ENCODE assay signal across 28 mouse cellular contexts in genomic region chr2:15526241-15526924, GRCm38 (mm10). TPM values are rescaled to one million over a fixed set of nuclear protein-coding genes. Genes with fewer than 3 reads are reported as not detected.
DNase-seq lines count a peak whose midpoint lies in the region; ATAC-seq and TF ChIP-seq lines count a peak whose summit lies in the region.
"Had no signal": no experiment of that assay in that cellular context is flagged by ENCODE, and none has a peak within 500 bp of the region (broad histone marks: within the 10 kb centered on the region; RNA-seq: fewer than 3 reads in every experiment).

Malrd1 (plus strand) TSS chr2:15526479.

- H3K4me3 ChIP-seq in kidney, postnatal 0 days (replicated peaks; ENCODE audit: low read depth, low read length) = no peak within 1 kb of the TSS
- H3K4me3 ChIP-seq in kidney, adult 2 months (ENCODE audit: insufficient read depth, low read depth, low read length) = no peak within 1 kb of the TSS
- no peak within 1 kb of the TSS for H3K4me3 ChIP-seq in intestine, embryonic 14.5 days (ENCODE audit: low read depth, low read length)
- peak within 1 kb of the TSS; percentile 18; the same call in 1 of the 2 replicates for H3K4me3 ChIP-seq in intestine, postnatal 0 days (ENCODE audit: low read depth, low read length)
- no peak within 1 kb of the TSS for H3K4me3 ChIP-seq in midbrain, embryonic 10.5 days
- H3K4me3 ChIP-seq: gastrocnemius, adult 2 months; heart, embryonic 12.5 days; heart, embryonic 15.5 days had no signal

- no peak within 1 kb of the TSS for H3K4me2 ChIP-seq in kidney, postnatal 0 days (ENCODE audit: low read length)
- H3K4me2 ChIP-seq in intestine, embryonic 14.5 days (ENCODE audit: low read length) = no peak within 1 kb of the TSS
- peak within 1 kb of the TSS; percentile 48 for H3K4me2 ChIP-seq in intestine, postnatal 0 days (replicated peaks; ENCODE audit: low read depth)
- H3K4me2 ChIP-seq: heart, embryonic 12.5 days; heart, embryonic 15.5 days; hindbrain, embryonic 14.5 days had no signal

- H3K36me3 ChIP-seq in kidney, postnatal 0 days (ENCODE audit: insufficient read depth, low read length) = no peaks in the 10 kb centered on the region
- H3K36me3 ChIP-seq in kidney, adult 2 months (ENCODE audit: control insufficient read depth, insufficient read depth, low read length) = no peaks in the 10 kb centered on the region
- no peaks in the 10 kb centered on the region for H3K36me3 ChIP-seq in intestine, embryonic 14.5 days (ENCODE audit: control insufficient read depth, insufficient read depth, low read length)
- no peaks in the 10 kb centered on the region for H3K36me3 ChIP-seq in intestine, postnatal 0 days (ENCODE audit: control insufficient read depth, insufficient read depth)
- H3K36me3 ChIP-seq in midbrain, embryonic 10.5 days = no peaks in the 10 kb centered on the region
- H3K36me3 ChIP-seq: G1E; heart, embryonic 12.5 days; heart, embryonic 15.5 days had no signal

- H3K9ac ChIP-seq in kidney, postnatal 0 days (ENCODE audit: low read depth, low read length) = no peak within 1 kb of the TSS
- no peak within 1 kb of the TSS for H3K9ac ChIP-seq in intestine, embryonic 14.5 days (ENCODE audit: low read length)
- no peak within 1 kb of the TSS for H3K9ac ChIP-seq in intestine, postnatal 0 days (ENCODE audit: low read depth, low read length)
- H3K9ac ChIP-seq: forebrain, postnatal 0 days; heart, embryonic 12.5 days; heart, embryonic 15.5 days; hindbrain, embryonic 14.5 days had no signal

- H3K4me1 ChIP-seq in kidney, postnatal 0 days (replicated peaks; ENCODE audit: insufficient read depth, low read length) = no peaks in the 10 kb centered on the region
- H3K4me1 ChIP-seq in kidney, adult 2 months (ENCODE audit: control insufficient read depth, insufficient read depth, low read length) = no peaks in the 10 kb centered on the region; the same call in 1 of the 2 replicates
- no peaks in the 10 kb centered on the region for H3K4me1 ChIP-seq in intestine, embryonic 14.5 days (replicated peaks; ENCODE audit: control insufficient read depth, insufficient read depth, low read length)
- no peaks in the 10 kb centered on the region for H3K4me1 ChIP-seq in intestine, postnatal 0 days (replicated peaks; ENCODE audit: control insufficient read depth, insufficient read depth, low read length)
- no peaks in the 10 kb centered on the region for H3K4me1 ChIP-seq in midbrain, embryonic 10.5 days
- H3K4me1 ChIP-seq: heart, embryonic 12.5 days; heart, embryonic 15.5 days had no signal

- no peak within 1 kb of the TSS for H3K27ac ChIP-seq in kidney, postnatal 0 days
- H3K27ac ChIP-seq in kidney, adult 2 months (ENCODE audit: insufficient read depth, low read depth, low read length) = no peak within 1 kb of the TSS
- no peak within 1 kb of the TSS for H3K27ac ChIP-seq in intestine, embryonic 14.5 days (ENCODE audit: low read depth)
- peak within 1 kb of the TSS; percentile 68; the same call in 1 of the 2 replicates for H3K27ac ChIP-seq in intestine, postnatal 0 days (ENCODE audit: low read depth, low read length)
- no peak within 1 kb of the TSS for H3K27ac ChIP-seq in midbrain, embryonic 10.5 days (replicated peaks)
- H3K27ac ChIP-seq: gastrocnemius, adult 2 months; heart, embryonic 15.5 days; hindbrain, embryonic 14.5 days; hindbrain, postnatal 0 days had no signal

- no peak for ATAC-seq in kidney, postnatal 0 days (replicated peaks; ENCODE audit: low FRiP score, low read depth)
- peak; percentile 75; the same call in 1 of the 2 replicates for ATAC-seq in intestine, embryonic 14.5 days (replicated peaks; ENCODE audit: low FRiP score, low TSS enrichment, low read depth)
- ATAC-seq in intestine, postnatal 0 days = peak; percentile 98
- ATAC-seq: activated CD4-positive, CD25-positive, alpha-beta regulatory T cell, adult 4 months; forebrain, embryonic 14.5 days; forebrain, postnatal 0 days; hindbrain, postnatal 0 days had no signal

- no peak for TF ChIP-seq CTCF in kidney, postnatal 0 days (IDR thresholded peaks at IDR 0.05; ENCODE audit: low read depth)
- TF ChIP-seq CTCF in kidney, adult 2 months (conservative IDR thresholded peaks at IDR 0.05; ENCODE audit: insufficient read depth, insufficient read length, low read depth, low read length) = no peak
- no peak for TF ChIP-seq CTCF in intestine, postnatal 0 days (IDR thresholded peaks at IDR 0.05; ENCODE audit: low read depth)

- 40% methylated on average over 2 of the region's 2 CpGs for WGBS in kidney, postnatal 0 days
- 36% methylated on average over 2 of the region's 2 CpGs for WGBS in kidney, adult 2 months
- 53% methylated on average over 2 of the region's 2 CpGs for WGBS in intestine, embryonic 14.5 days
- 41% methylated on average over 2 of the region's 2 CpGs for WGBS in intestine, postnatal 0 days
- 81% methylated on average over 2 of the region's 2 CpGs for WGBS in midbrain, embryonic 10.5 days

- TF ChIP-seq POLR2A in kidney, adult 2 months (IDR thresholded peaks at IDR 0.05; ENCODE audit: low read depth, low read length) = no peak

- DNase-seq in kidney, postnatal 0 days (ENCODE audit: low spot score) = peak; percentile 14
- DNase-seq in kidney, adult 2 months = no peak
- no peak for DNase-seq in intestine, embryonic 14.5 days (ENCODE audit: low spot score)
- DNase-seq in midbrain, embryonic 10.5 days (ENCODE audit: low spot score) = no peak
- DNase-seq in layer of hippocampus, postnatal 14 days (ENCODE audit: low spot score in 2 of 2) = no peak
- no peak for DNase-seq in gastrocnemius, postnatal 25 days
- DNase-seq: adrenal gland, adult 8-10 months; adrenal gland, postnatal 25 days; B cell, adult 2 months; cerebellum, adult 11-12 months; cerebellum, adult 8-10 months; cerebellum, postnatal 10 days; forebrain, postnatal 0 days; gastrocnemius, adult 2 months; gastrocnemius, postnatal 14 days; heart, adult 18-20 months; heart, postnatal 10 days; heart, postnatal 4 days had no signal

- no peaks in the 10 kb centered on the region for H3K27me3 ChIP-seq in kidney, postnatal 0 days (ENCODE audit: insufficient read depth, low read length)
- H3K27me3 ChIP-seq in kidney, adult 2 months (replicated peaks; ENCODE audit: control insufficient read depth, insufficient read depth, low read length) = no peaks in the 10 kb centered on the region
- H3K27me3 ChIP-seq in intestine, embryonic 14.5 days (replicated peaks; ENCODE audit: control insufficient read depth, insufficient read depth, low read length) = no peaks in the 10 kb centered on the region
- no peaks in the 10 kb centered on the region for H3K27me3 ChIP-seq in intestine, postnatal 0 days (replicated peaks; ENCODE audit: control insufficient read depth, insufficient read depth, low read length)
- no peaks in the 10 kb centered on the region for H3K27me3 ChIP-seq in midbrain, embryonic 10.5 days (ENCODE audit: low read depth, poor library complexity, severe bottlenecking)
- H3K27me3 ChIP-seq: CH12.LX; heart, embryonic 12.5 days; heart, embryonic 15.5 days had no signal

- no peaks in the 10 kb centered on the region for H3K9me3 ChIP-seq in kidney, postnatal 0 days (replicated peaks; ENCODE audit: low read length)
- H3K9me3 ChIP-seq in intestine, embryonic 14.5 days (ENCODE audit: control insufficient read depth, low read length) = peaks cover 15% of the 10 kb centered on the region
- H3K9me3 ChIP-seq in intestine, postnatal 0 days (ENCODE audit: control insufficient read depth) = 0 out of 2 replicates have a peak, but pooled peaks cover 3% of the 10 kb centered on the region
- peaks cover 14% of the 10 kb centered on the region for H3K9me3 ChIP-seq in midbrain, embryonic 10.5 days (replicated peaks)
- H3K9me3 ChIP-seq: heart, embryonic 15.5 days had no signal

RNA-seq across cellular contexts. Expression of gene Malrd1, which starts in this region (rescaled TPM):
- polyA plus RNA-seq in kidney, postnatal 0 days (2015; fragmentation: Nextera tagmentation; extraction: Ambion mirVana) = 0.28 and 0.37 TPM in 2 replicates
- 1.4 TPM in 2 replicates for polyA plus RNA-seq in kidney, adult 2 months (2012; rRNA removed)
- 1.8 and 2.3 TPM in 2 replicates for polyA plus RNA-seq in intestine, embryonic 14.5 days (2014; fragmentation: Nextera tagmentation; extraction: Ambion mirVana)
- 1.8 and 2.7 TPM in 2 replicates for polyA plus RNA-seq in intestine, postnatal 0 days (2015; fragmentation: Nextera tagmentation; extraction: Ambion mirVana)
- 0.04 TPM in 1 of 2 replicates, not detected in the other for polyA plus RNA-seq in midbrain, embryonic 10.5 days (2016; fragmentation: Nextera tagmentation; extraction: Ambion mirVana)
- under 1 TPM; 0.05 to 0.07 TPM for total RNA-seq in layer of hippocampus, postnatal 14 days (2021)
- total RNA-seq in gastrocnemius, postnatal 25 days (2021) = not detected
- total RNA-seq: adrenal gland, adult 8-10 months; adrenal gland, postnatal 25 days; CH12.LX; gastrocnemius, adult 2 months; gastrocnemius, postnatal 14 days; heart, adult 18-20 months; heart, postnatal 10 days; heart, postnatal 4 days had no signal
- polyA plus RNA-seq: activated CD4-positive, CD25-positive, alpha-beta regulatory T cell, adult 4 months; embryonic facial prominence, embryonic 14.5 days; G1E; heart, embryonic 12.5 days; heart, embryonic 15.5 days had no signal

Comparison
In these comparisons a context has a peak if more than half of its experiments do, and no peak if none do; other contexts are left out.
1. Peak in DNase-seq in kidney, postnatal 0 days; RNA of the gene not detected or under 1 TPM.